Mouse (Mus musculus) cerebellum, postnatal 36 days (tissue): Measurements from ENCODE around the gene Serpina1c.
"Not testable (repeated sequence)": the region's sequence is repeated elsewhere in the genome, so short reads cannot be mapped to it uniquely, and the experiment has no call there.

Experiments
- DNase-seq, 2 experiments: peaks; one replicate each; pipeline ENCODE4 v3.0.0; 2021 to 2022; ENCODE audit warnings: mixed read lengths in 2 of 2

The Serpina1c gene

GRCm38 (mm10) chr12:103904837-103905340 lies at the start of gene Serpina1c:
TSS of gene Serpina1c (minus strand) at chr12:103904887.
- DNase-seq = not testable (repeated sequence)

GRCm38 (mm10) chr12:103952972-103953371 lies 48.3 kb upstream of the Serpina1c start:
- DNase-seq = not testable (repeated sequence)

- no peak for DNase-seq
Measured at GRCm38 (mm10) chr12:103946243-103946642, 41.6 kb upstream of the Serpina1c start.

- not testable (repeated sequence) for DNase-seq
Measured at GRCm38 (mm10) chr12:103909181-103909580, 4.5 kb upstream of the Serpina1c start.

GRCm38 (mm10) chr12:103907746-103908145 lies 3.1 kb upstream of the Serpina1c start:
- not testable (repeated sequence) for DNase-seq

- not testable (repeated sequence) for DNase-seq
Measured at GRCm38 (mm10) chr12:103901929-103902328, 2.8 kb downstream of the Serpina1c start.

GRCm38 (mm10) chr12:103866873-103867272 lies 37.8 kb downstream of the Serpina1c start:
- DNase-seq = not testable (repeated sequence)

GRCm38 (mm10) chr12:103863101-103863974 lies 41.3 kb downstream of the Serpina1c start, which contains the start of gene Serpina1a:
TSS of gene Serpina1a (minus strand) at chr12:103863562.
- not testable (repeated sequence) for DNase-seq

GRCm38 (mm10) chr12:103860976-103861375 lies 43.7 kb downstream of the Serpina1c start:
- no peak for DNase-seq

GRCm38 (mm10) chr12:103860571-103860970 lies 44.1 kb downstream of the Serpina1c start:
- DNase-seq = not testable (repeated sequence)

GRCm38 (mm10) chr12:103859584-103859983 lies 45.1 kb downstream of the Serpina1c start:
- not testable (repeated sequence) for DNase-seq

GRCm38 (mm10) chr12:103853032-103853431 lies 51.7 kb downstream of the Serpina1c start:
- not testable (repeated sequence) for DNase-seq
